Mouse (Mus musculus): Measurements from ENCODE around the gene Olfr532. TPM values are rescaled to one million over a fixed set of nuclear protein-coding genes. Genes with fewer than 3 reads are reported as not detected.

Gene Olfr532
- total RNA-seq (2023), result not detected

DNA sequence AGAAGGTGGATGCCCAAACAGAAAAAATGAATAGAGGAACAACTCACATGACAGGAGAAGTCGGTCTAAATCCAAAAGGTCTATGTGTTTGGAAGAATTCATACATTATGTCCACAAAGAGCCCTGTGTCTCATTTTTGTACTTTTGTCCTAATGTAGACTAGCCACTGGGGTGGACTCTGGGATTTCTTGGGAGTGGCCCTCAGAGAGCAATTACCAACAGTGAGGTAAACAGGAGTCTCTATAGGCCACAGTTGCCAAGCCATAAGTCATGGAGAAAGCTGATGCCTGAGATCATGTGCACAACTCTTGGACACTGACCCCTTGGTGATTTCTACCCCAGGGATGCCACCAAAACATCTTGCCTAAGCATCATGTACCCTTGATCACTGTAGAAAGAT lies at the start of gene Olfr532:
Gene Olfr532, minus strand, starts transcription at position 101 of the 400 bp plus-strand sequence.

DNA sequence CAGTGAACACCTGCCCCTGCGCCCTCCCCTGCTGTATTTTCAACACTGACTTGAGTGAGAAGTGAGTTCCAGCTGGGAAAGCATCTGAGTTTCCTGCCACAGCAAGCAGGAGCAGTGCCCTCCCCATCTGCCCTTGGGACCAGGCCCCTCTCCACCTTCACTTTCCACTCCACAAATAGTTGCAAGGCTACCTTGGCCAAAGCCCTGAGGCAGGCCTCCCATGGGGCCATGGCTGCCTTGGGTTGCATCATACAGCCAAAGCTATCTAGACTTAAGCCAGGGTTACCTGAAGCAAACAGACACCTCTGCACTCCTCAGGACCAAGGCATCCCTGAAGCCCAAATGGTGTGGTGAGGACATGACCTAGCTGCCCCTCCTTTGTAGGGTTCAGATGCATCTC lies 41.6 kb upstream of the Olfr532 start, which contains the start of gene Olfr533:
Gene Olfr533, plus strand, starts transcription at position 301 of the 400 bp plus-strand sequence.

DNA sequence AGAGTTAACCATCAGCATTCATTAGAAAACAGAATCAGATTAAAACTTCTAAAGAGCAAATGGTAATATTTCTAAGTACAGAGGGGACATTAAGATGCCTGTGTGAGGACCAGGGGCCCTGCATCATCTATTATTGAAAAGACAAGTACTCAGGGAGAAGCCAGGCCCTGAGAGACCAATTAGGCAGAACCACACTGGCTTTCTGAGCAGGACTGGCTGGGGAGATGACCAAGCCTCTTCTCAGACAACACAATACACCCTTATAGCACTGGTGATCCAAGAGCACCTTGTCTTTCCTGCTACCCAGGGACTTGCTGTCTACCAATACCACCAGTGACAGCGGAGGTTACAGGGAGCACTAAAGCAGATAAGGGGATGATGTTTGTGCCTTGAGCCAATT lies 18.6 kb downstream of the Olfr532 start, which contains the start of gene Olfr531:
Gene Olfr531, minus strand, starts transcription at position 101 of the 400 bp plus-strand sequence.

DNA sequence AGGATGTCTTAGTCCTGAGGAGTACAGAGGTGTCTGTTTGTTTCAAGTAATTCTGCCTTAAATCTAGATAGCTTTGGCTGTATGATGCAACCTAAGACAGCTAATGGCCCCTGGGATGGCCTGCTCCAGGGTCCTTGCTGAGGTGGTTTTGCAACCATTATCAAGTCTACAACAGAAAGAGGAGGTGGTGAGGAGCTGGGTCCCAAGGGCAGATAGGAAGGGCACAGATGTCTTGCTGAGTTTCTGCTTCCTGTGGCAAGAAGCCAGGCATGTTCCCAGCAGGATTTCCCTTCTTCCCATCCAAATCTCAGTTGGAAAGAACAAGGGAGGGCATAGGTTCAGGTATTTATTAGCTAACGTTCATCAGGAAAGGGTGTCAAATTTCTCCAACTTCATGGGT lies 45.2 kb downstream of the Olfr532 start, which contains the start of gene Olfr530:
Gene Olfr530, minus strand, starts transcription at position 101 of the 400 bp plus-strand sequence.

Other genes with a start within 250 kb of the Olfr532 start
- not detected for gene Olfr523, start 248.4 kb downstream of the Olfr532 start, total RNA-seq (2023)
- not detected for gene Olfr524, start 215.7 kb downstream of the Olfr532 start, total RNA-seq (2023)
- not detected for gene Cd163l1, start 203.4 kb downstream of the Olfr532 start, total RNA-seq (2023)
- 0.32 TPM for gene 5830411N06Rik, start 174.4 kb downstream of the Olfr532 start, total RNA-seq (2023)
- gene Olfr525, start 100.8 kb downstream of the Olfr532 start, total RNA-seq (2023), result not detected
- gene Olfr527, start 87.6 kb downstream of the Olfr532 start, total RNA-seq (2023), result not detected
- gene Olfr60, start 60.0 kb downstream of the Olfr532 start, total RNA-seq (2023), result not detected
- gene Olfr530, start 45.3 kb downstream of the Olfr532 start, total RNA-seq (2023), result not detected
- not detected for gene Olfr531, start 18.7 kb downstream of the Olfr532 start, total RNA-seq (2023)
- not detected for gene Olfr533, start 41.7 kb upstream of the Olfr532 start, total RNA-seq (2023)
- gene Olfr535, start 62.6 kb upstream of the Olfr532 start, total RNA-seq (2023), result not detected
- gene Olfr536, start 85.8 kb upstream of the Olfr532 start, total RNA-seq (2023), result not detected
- not detected for gene Olfr538, start 146.2 kb upstream of the Olfr532 start, total RNA-seq (2023)
- gene Olfr46, start 179.6 kb upstream of the Olfr532 start, total RNA-seq (2023), result not detected
- gene Olfr61, start 207.3 kb upstream of the Olfr532 start, total RNA-seq (2023), result not detected
- gene Olfr53, start 224.8 kb upstream of the Olfr532 start, total RNA-seq (2023), result not detected
- not detected for gene Olfr539, start 238.3 kb upstream of the Olfr532 start, total RNA-seq (2023)